Mouse (Mus musculus) heart, embryonic 15.5 days (tissue): Measurements from ENCODE around the gene Tmem33. TPM values are rescaled to one million over a fixed set of nuclear protein-coding genes. Genes with fewer than 3 reads are reported as not detected.
A peak's percentile ranks its signal among the peaks of the same experiment; 100 is the strongest.

Experiments
- ATAC-seq: fragments of 200-750 bp; cut with Nextera tagmentation; replicated peaks from 2 replicates; pipeline ENCODE4 v1.8.0; 2017; ENCODE audit warnings: low read depth, moderate TSS enrichment; ENCODE audit not compliant: insufficient number of reproducible peaks, insufficient read depth, low FRiP score
- H3K27ac ChIP-seq: fragments of 300-500 bp; sonication (generic); 2 replicates; pipeline ENCODE4 v1.5.1; 2015; ENCODE audit warnings: mild to moderate bottlenecking, inconsistent platforms
- H3K27me3 ChIP-seq: fragments of 300-500 bp; sonication (generic); 2 replicates; pipeline ENCODE4 v1.6.1; 2015; ENCODE audit warnings: inconsistent platforms
- H3K36me3 ChIP-seq: fragments of 300-500 bp; sonication (generic); 2 replicates; pipeline ENCODE4 v1.6.1; 2015; ENCODE audit warnings: mild to moderate bottlenecking, inconsistent platforms
- H3K4me1 ChIP-seq: fragments of 300-500 bp; sonication (generic); replicated peaks from 2 replicates; pipeline ENCODE4 v1.6.1; 2015; ENCODE audit warnings: inconsistent platforms
- H3K4me2 ChIP-seq: fragments of 300-500 bp; sonication (generic); 2 replicates; pipeline ENCODE4 v1.6.1; 2015; ENCODE audit warnings: inconsistent platforms, mild to moderate bottlenecking, moderate library complexity
- H3K4me3 ChIP-seq: fragments of 300-500 bp; sonication (generic); 2 replicates; pipeline ENCODE4 v1.5.1; 2015; ENCODE audit warnings: mild to moderate bottlenecking, inconsistent platforms
- H3K9ac ChIP-seq: fragments of 300-500 bp; sonication (generic); 2 replicates; pipeline ENCODE4 v1.6.1; 2015; ENCODE audit warnings: mild to moderate bottlenecking, inconsistent platforms
- H3K9me3 ChIP-seq: fragments of 300-500 bp; sonication (generic); replicated peaks from 2 replicates; pipeline ENCODE4 v1.6.1; 2016; ENCODE audit warnings: inconsistent platforms
- WGBS: fragments of 180-500 bp; shearing (Covaris S2); methylation state at CpG from one replicate; pipeline ENCODE4 v1.1.7; 2015; ENCODE audit warnings: mixed read lengths; 5-methylcytosine and 5-hydroxymethylcytosine counted together
- polyA plus RNA-seq: library from polyadenylated mRNA; unstranded; fragments of >200 nt; fragmentation: Nextera tagmentation; extraction: Ambion mirVana; gene quantifications from 2 replicates; pipeline ENCODE4 v1.2.1, GENCODE M21; 2015

Tmem33 gene
- polyA plus RNA-seq, 1 experiment from 2014 or later, result 46.4 TPM

GRCm38 (mm10) chr5:67300926-67301597 lies 40.7 kb downstream of the Tmem33 start:
- Histone ChIP-seq H3K4me1 (no peaks in the 10 kb centered on the region), H3K27ac (no peak overlapping the region), H3K9ac (no peak overlapping the region), H3K36me3 (no peaks in the 10 kb centered on the region), H3K4me3 (no peak overlapping the region), H3K4me2 (no peak overlapping the region), H3K9me3 (no peaks in the 10 kb centered on the region), H3K27me3 (no peaks in the 10 kb centered on the region)
- ATAC-seq, result no peak
- WGBS, result 94% methylated on average over 8 of the region's 8 CpGs

DNA sequence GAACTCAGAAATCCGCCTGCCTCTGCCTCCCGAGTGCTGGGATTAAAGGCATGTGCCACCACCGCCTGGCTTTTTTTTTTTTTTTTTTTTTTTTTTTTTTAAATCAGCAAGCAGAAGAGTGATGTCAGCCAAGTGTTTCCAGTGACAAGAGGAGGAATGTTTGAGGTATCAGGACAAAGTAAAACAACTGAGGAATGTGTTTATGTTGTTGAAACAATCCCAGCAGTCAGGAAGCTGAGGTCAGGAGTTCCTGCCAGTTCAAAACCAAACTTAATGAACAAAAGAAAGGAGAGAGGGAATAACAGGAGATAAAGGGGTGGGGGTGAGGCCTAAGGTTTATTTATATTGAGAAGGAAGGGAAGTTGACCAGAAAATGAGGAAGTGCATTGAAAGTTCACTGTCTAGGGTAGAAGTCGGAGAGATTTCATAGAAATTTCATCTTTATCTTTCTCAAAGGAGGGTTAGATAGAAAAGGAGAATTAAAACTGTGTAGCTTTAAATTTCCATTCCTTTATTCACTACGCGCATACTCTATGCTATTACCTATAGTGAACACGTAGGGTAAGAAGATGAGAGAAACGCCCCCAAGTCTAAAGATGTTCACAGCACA lies 41.5 kb downstream of the Tmem33 start:
- Histone ChIP-seq H3K9ac (no peak overlapping the region), H3K4me2 (no peak overlapping the region), H3K9me3 (no peaks in the 10 kb centered on the region), H3K36me3 (no peaks in the 10 kb centered on the region), H3K27me3 (no peaks in the 10 kb centered on the region), H3K4me1 (no peaks in the 10 kb centered on the region), H3K4me3 (no peak overlapping the region), H3K27ac (no peak overlapping the region)
- no peak for ATAC-seq
- 65% methylated on average over 8 of the region's 8 CpGs for WGBS

DNA sequence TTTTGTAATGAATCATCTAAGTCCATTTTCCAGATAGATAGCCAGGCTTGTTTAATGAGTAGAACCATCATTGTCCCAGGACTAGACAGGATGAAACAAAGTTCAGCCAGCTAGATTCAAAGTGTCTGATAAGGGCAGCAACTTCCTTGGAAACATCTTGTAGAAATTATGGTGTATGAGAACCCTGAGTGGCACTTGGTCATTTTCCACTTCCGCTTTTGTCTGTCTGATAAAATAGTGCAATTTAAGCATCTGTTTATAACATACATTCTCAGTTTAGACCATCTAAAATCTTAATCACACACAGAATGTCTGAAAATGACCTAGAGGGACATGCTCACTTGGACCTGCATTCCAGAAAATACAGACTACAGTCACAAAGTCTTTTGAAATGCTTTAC lies 43.5 kb downstream of the Tmem33 start:
- ATAC-seq, result no peak
- 81% methylated on average over 1 of the region's 1 CpGs for WGBS

DNA sequence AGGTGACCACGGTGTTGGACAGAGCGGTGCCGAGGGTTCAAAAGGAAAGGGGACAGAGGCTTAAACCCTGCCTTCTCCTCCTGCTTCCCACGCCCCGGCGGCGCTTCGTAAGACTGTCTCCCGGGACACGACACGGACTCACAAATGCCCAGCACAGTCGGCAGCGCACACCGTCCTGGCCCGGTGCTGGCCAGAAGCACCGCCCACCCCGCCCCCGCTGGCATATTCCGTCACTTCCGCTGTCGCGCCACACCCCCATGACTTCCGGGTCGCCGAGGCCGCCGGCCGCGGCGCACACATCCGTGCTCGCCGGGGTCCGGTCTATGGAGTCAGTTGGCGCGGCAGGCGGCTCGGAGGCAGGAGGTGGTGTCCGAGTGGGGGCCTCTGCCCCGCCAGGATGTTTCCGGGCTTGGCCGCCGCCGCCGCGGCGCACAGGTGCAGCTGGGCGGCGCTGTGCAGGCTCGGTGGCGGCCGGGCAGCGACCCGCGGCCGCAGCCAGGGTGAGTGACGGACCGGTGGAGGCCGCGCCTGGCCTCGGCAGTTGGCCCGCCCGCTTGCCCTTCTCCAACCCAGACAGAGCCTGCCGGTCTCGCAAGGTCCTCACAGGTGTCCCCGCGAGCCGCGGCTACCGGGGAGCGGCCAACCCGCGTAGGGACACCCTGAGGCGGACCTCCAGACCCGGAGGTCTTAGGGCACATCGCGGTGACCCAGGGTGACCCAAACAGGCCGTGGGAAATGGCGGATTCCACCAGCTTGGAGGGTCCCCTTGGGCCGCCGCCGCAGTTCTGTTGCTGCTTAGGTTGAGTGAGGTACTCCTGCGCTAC lies 46.5 kb downstream of the Tmem33 start, which contains the start of gene Slc30a9:
TSS of gene Slc30a9 (plus strand) at position 258 of the 824 bp plus-strand sequence.
- H3K36me3 ChIP-seq, result no peaks in the 10 kb centered on the region
- peaks cover 12% of the 10 kb centered on the region for H3K4me1 ChIP-seq
- under 1% methylated on average over 83 of the region's 83 CpGs for WGBS
- H3K4me2 ChIP-seq, result peak within 1 kb of the TSS; percentile 75
- H3K27me3 ChIP-seq, result no peaks in the 10 kb centered on the region
- peak within 1 kb of the TSS; percentile 95 for H3K4me3 ChIP-seq
- H3K9ac ChIP-seq, result peak within 1 kb of the TSS; percentile 98
- peak within 1 kb of the TSS; percentile 87 for H3K27ac ChIP-seq
- peak; percentile 97 for ATAC-seq
- no peaks in the 10 kb centered on the region for H3K9me3 ChIP-seq

More for the DNA sequence above, 43.5 kb downstream of the Tmem33 start:
- Histone ChIP-seq H3K36me3 (no peaks in the 10 kb centered on the region), H3K4me2 (no peak overlapping the region), H3K9me3 (no peaks in the 10 kb centered on the region), H3K27ac (no peak overlapping the region), H3K27me3 (no peaks in the 10 kb centered on the region), H3K4me3 (no peak overlapping the region), H3K4me1 (peaks cover 10% of the 10 kb centered on the region), H3K9ac (no peak overlapping the region)

DNA sequence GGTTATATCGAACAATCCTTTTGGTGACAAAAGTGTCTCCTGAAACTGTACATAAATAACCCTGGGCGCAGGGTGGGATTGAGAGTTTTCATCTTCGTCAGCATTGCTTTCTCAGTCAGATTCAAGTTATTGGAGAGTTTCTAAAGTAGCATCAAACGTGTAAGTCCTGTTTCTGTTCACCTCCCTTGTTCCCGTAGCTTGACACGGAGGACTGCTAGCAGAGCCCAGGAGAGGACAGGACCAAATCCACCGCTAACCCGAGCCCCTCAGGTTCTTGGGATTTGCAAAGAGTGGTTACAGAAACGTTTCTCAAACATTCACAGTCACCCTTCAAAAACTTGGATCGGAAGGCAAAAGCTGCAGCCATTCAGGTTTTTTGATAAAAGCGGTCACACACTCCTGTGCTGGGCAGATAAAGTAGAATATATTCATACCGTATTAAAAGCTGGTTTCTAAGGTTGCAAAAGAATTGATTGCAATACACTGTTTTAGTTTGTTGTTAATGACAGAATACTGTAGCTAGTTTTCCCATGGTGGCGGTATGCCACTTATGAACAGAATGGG lies 47.4 kb downstream of the Tmem33 start:
- Histone ChIP-seq H3K4me3 (peak overlapping the region; percentile 95), H3K36me3 (no peaks in the 10 kb centered on the region), H3K9me3 (no peaks in the 10 kb centered on the region), H3K27me3 (no peaks in the 10 kb centered on the region), H3K4me2 (peak overlapping the region; percentile 75), H3K9ac (peak overlapping the region; percentile 98), H3K27ac (peak overlapping the region; percentile 87), H3K4me1 (peaks cover 14% of the 10 kb centered on the region)
- no peak for ATAC-seq
- WGBS, result 18% methylated on average over 13 of the region's 13 CpGs

- no peak for ATAC-seq
Observed at GRCm38 (mm10) chr5:67311811-67312521, 51.6 kb downstream of the Tmem33 start.

DNA sequence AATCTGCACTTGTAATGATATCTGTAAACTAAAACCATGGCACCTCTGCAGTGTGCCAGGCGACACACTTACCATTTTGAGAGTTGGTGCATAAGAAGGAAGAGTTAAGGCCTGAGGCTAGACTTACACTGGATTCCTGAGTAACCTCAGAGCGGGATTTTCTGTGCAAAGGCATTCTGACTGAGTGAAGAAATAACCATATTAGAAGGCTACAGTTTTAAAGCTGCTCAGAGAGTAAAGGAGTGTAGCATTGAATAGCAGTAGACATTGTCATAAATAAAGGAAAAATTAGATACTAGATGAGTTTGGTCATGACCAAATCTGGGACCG lies 52.1 kb downstream of the Tmem33 start:
- ATAC-seq, result no peak
- no peak overlapping the region for H3K4me2 ChIP-seq
- 88% methylated on average over 3 of the region's 3 CpGs for WGBS
- H3K9ac ChIP-seq, result no peak overlapping the region
- no peak overlapping the region for H3K4me3 ChIP-seq
- no peaks in the 10 kb centered on the region for H3K27me3 ChIP-seq
- H3K27ac ChIP-seq, result no peak overlapping the region
- no peaks in the 10 kb centered on the region for H3K9me3 ChIP-seq
- H3K4me1 ChIP-seq, result peaks cover 14% of the 10 kb centered on the region
- peaks cover 6% of the 10 kb centered on the region for H3K36me3 ChIP-seq

More at GRCm38 (mm10) chr5:67311811-67312521, 51.6 kb downstream of the Tmem33 start:
- 46% methylated on average over 3 of the region's 3 CpGs for WGBS
- Histone ChIP-seq H3K4me3 (no peak overlapping the region), H3K9ac (no peak overlapping the region), H3K27me3 (no peaks in the 10 kb centered on the region), H3K9me3 (no peaks in the 10 kb centered on the region), H3K4me1 (peaks cover 14% of the 10 kb centered on the region), H3K27ac (peak overlapping the region; percentile 2; the same call in 1 of the 2 replicates), H3K4me2 (no peak overlapping the region), H3K36me3 (peaks cover 5% of the 10 kb centered on the region)

DNA sequence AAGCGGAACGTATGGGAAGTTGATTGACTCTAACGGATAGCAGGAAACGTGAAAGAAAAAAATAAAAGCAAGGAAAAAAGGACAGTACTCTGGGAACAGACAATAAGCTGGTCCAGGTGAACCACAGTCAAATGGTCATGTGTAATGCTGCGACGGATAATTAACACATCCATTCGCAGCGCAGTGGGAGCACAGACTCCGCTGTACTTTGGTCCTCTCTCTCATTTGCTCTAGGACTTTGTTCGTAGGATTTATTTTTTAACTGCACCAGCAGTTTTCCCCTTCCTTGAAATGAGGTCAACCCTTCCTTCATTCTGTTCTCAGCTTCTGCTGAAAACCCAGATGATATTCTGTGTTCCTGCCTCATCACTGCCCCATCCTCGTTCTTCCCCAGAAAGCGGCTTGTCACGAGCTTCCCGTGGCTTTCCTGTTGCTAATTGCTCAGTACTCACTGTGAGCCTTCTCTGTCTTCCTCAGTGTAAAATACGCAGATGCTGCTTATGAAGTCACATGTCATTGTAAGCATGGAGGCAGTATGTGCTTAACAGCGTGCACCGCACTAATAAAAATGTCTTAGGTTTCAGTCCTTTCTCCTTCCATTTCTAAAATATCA lies 61.4 kb downstream of the Tmem33 start:
- H3K4me3 ChIP-seq, result no peak overlapping the region
- no peaks in the 10 kb centered on the region for H3K27me3 ChIP-seq
- H3K9ac ChIP-seq, result no peak overlapping the region
- no peak overlapping the region for H3K4me2 ChIP-seq
- peaks cover 17% of the 10 kb centered on the region for H3K36me3 ChIP-seq
- no peak overlapping the region for H3K27ac ChIP-seq
- H3K4me1 ChIP-seq, result no peaks in the 10 kb centered on the region
- no peaks in the 10 kb centered on the region for H3K9me3 ChIP-seq
- no peak for ATAC-seq
- 88% methylated on average over 17 of the region's 17 CpGs for WGBS

- no peak overlapping the region for H3K27ac ChIP-seq
- ATAC-seq, result no peak
- H3K4me3 ChIP-seq, result no peak overlapping the region
- 65% methylated on average over 1 of the region's 1 CpGs for WGBS
- no peak overlapping the region for H3K9ac ChIP-seq
- H3K4me2 ChIP-seq, result no peak overlapping the region
- H3K27me3 ChIP-seq, result no peaks in the 10 kb centered on the region
- peaks cover 6% of the 10 kb centered on the region; the same call in 1 of the 2 replicates for H3K36me3 ChIP-seq
- no peaks in the 10 kb centered on the region for H3K4me1 ChIP-seq
- no peaks in the 10 kb centered on the region for H3K9me3 ChIP-seq
Observed at GRCm38 (mm10) chr5:67324032-67324431, 63.7 kb downstream of the Tmem33 start.

DNA sequence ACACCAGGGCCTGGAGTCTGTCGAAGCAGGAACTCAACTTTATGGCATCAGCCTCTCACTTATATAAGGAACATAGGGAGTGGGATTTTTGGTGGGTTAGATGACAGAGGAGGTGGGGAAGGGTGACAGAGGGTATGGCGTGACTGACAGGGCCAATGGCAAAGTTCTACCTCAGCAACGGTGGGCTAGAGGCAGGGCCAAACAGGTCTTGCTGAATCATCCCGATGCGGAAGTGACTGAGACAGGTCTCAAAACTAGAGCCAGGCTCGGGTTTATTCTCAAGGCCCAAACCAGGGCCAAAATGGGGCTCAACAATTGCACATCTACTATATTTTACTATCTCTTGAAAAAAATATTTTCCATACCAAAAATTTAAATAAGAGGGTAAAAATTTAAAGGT lies 80.4 kb downstream of the Tmem33 start:
- Histone ChIP-seq H3K4me1 (no peaks in the 10 kb centered on the region), H3K4me3 (no peak overlapping the region), H3K9me3 (no peaks in the 10 kb centered on the region), H3K36me3 (peaks cover 53% of the 10 kb centered on the region), H3K9ac (no peak overlapping the region), H3K27ac (no peak overlapping the region), H3K4me2 (no peak overlapping the region), H3K27me3 (no peaks in the 10 kb centered on the region)
- WGBS, result 92% methylated on average over 6 of the region's 6 CpGs
- no peak for ATAC-seq
